Mouse (Mus musculus): ENCODE results near the gene Tspo. TPM values are rescaled to one million over a fixed set of nuclear protein-coding genes. Genes with fewer than 3 reads are reported as not detected.

Tspo gene
- 100 to 1,000 TPM; 119 to 122 TPM for total RNA-seq (2023)

GRCm38 (mm10) chr15:83563327-83563856, at the start of gene Tspo, which contains the start of gene Mcat:
Gene Tspo, plus strand, starts transcription at chr15:83563592.
Gene Mcat, minus strand, starts transcription at chr15:83563787.

GRCm38 (mm10) chr15:83526424-83527091, 36.8 kb upstream of the Tspo start, which contains the start of gene Bik:
Gene Bik, plus strand, starts transcription at chr15:83526862.

GRCm38 (mm10) chr15:83594513-83595363, 31.3 kb downstream of the Tspo start, which contains the start of gene Ttll12:
Gene Ttll12, minus strand, starts transcription at chr15:83595157.

Other genes with a start within 250 kb of the Tspo start
- 1 to 10 TPM; 6.6 to 7.7 TPM for gene Arfgap3, start 213.3 kb upstream of the Tspo start, total RNA-seq (2023)
- 10 to 100 TPM; 28.9 to 37.0 TPM for gene Pacsin2, start 99.0 kb upstream of the Tspo start, total RNA-seq (2023)
- 1 to 10 TPM; 7.6 to 8.0 TPM for gene Ttll1, start 52.7 kb upstream of the Tspo start, total RNA-seq (2023)
- 1 to 10 TPM; 4.3 to 5.7 TPM for gene Bik, start 36.7 kb upstream of the Tspo start, total RNA-seq (2023)
- gene Mcat, start 195 bp downstream of the Tspo start, total RNA-seq (2023), result 10 to 100 TPM; 17.6 to 17.9 TPM
- 10 to 100 TPM; 25.6 to 27.9 TPM for gene Ttll12, start 31.6 kb downstream of the Tspo start, total RNA-seq (2023)
- gene Scube1, start 161.4 kb downstream of the Tspo start, total RNA-seq (2023), result not detected
- not detected for gene Mpped1, start 215.9 kb downstream of the Tspo start, total RNA-seq (2023)

Measured in T-cell, adult 66 days (primary cell).